Mouse (Mus musculus) megakaryocyte-erythroid progenitor cell, adult 5 weeks (primary cell): ENCODE results near the gene Mthfsd. TPM values are rescaled to one million over a fixed set of nuclear protein-coding genes. Genes with fewer than 3 reads are reported as not detected.

Source experiments
- polyA plus RNA-seq: library from polyadenylated mRNA; stranded (reverse); fragments of >175 nt; gene quantifications from 2 replicates; pipeline ENCODE4 v1.2.3, GENCODE M21; 2012

Mthfsd gene
- polyA plus RNA-seq = 29.5 and 40.0 TPM in 2 replicates

GRCm38 (mm10) chr8:121107668-121108656 is at the start of gene Mthfsd:
Mthfsd (minus strand) TSS chr8:121108392.

GRCm38 (mm10) chr8:121127756-121128375 is 19.7 kb upstream of the Mthfsd start, which contains the start of gene Foxl1:
Foxl1 (plus strand) TSS chr8:121127940.

GRCm38 (mm10) chr8:121115948-121116347 is 7.8 kb upstream of the Mthfsd start, which contains the start of gene Foxc2:
Foxc2 (plus strand) TSS chr8:121116171.

GRCm38 (mm10) chr8:121084210-121084951 is 23.8 kb downstream of the Mthfsd start, which contains the start of gene Foxf1:
Foxf1 (plus strand) TSS chr8:121084386.

Other genes starting within 250 kb of the Mthfsd start
- gene Foxf1, start 24.0 kb downstream of the Mthfsd start, polyA plus RNA-seq = 0.04 and 0.05 TPM in 2 replicates
- 0.08 TPM in 1 of 2 replicates, not detected in the other for gene Foxc2, start 7.8 kb upstream of the Mthfsd start, polyA plus RNA-seq
- not detected in 2 replicates for gene Foxl1, start 19.5 kb upstream of the Mthfsd start, polyA plus RNA-seq